Mouse (Mus musculus): Measurements from ENCODE around the gene Vipas39.

- no peak for TF ChIP-seq CTCF (conservative IDR thresholded peaks at IDR 0.05; ENCODE audit: low read length)
- no peak for TF ChIP-seq POU5F1 (IDR thresholded peaks at IDR 0.05; ENCODE audit: borderline replicate concordance, low read length)
- TF ChIP-seq NANOG (IDR thresholded peaks at IDR 0.05; ENCODE audit: borderline replicate concordance, low read length), result no peak
These were observed 35.1 kb upstream of the Vipas39 start for GRCm38 (mm10) chr12:87301189-87301588.
